Mouse (Mus musculus): Measurements from ENCODE around the gene Foxn3. TPM values are rescaled to one million over a fixed set of nuclear protein-coding genes. Genes with fewer than 3 reads are reported as not detected.

Foxn3 gene
- polyA plus RNA-seq, 1 experiment from 2014 or later: 14.6 TPM

GRCm38 (mm10) chr12:99548419-99548818 is 15.0 kb downstream of the Foxn3 start:
- H3K36me3 ChIP-seq (ENCODE audit: inconsistent target): no peaks in the 10 kb centered on the region

GRCm38 (mm10) chr12:99547295-99547694 is 16.1 kb downstream of the Foxn3 start:
- 94% methylated on average over 6 of the region's 6 CpGs for WGBS (ENCODE audit: missing documents)
- Histone ChIP-seq H3K4me3 (ENCODE audit: inconsistent target) (no peak overlapping the region), H3K27ac (no peak overlapping the region), H3K36me3 (ENCODE audit: inconsistent target) (no peaks in the 10 kb centered on the region), H3K79me2 (ENCODE audit: inconsistent target) (peaks cover 31% of the 10 kb centered on the region)

More at GRCm38 (mm10) chr12:99548419-99548818, 15.0 kb downstream of the Foxn3 start:
- Histone ChIP-seq H3K4me3 (ENCODE audit: inconsistent target) (no peak overlapping the region), H3K27ac (no peak overlapping the region), H3K79me2 (ENCODE audit: inconsistent target) (peaks cover 35% of the 10 kb centered on the region)
- 75% methylated on average over 7 of the region's 7 CpGs for WGBS (ENCODE audit: missing documents)

- no peaks in the 10 kb centered on the region for H3K36me3 ChIP-seq (ENCODE audit: inconsistent target)
- WGBS (ENCODE audit: missing documents): 70% methylated on average over 6 of the region's 6 CpGs
- H3K4me3 ChIP-seq (ENCODE audit: inconsistent target): no peak overlapping the region
- no peak overlapping the region for H3K27ac ChIP-seq
- peaks cover 27% of the 10 kb centered on the region for H3K79me2 ChIP-seq (ENCODE audit: inconsistent target)
Observed at GRCm38 (mm10) chr12:99545270-99545770, 18.1 kb downstream of the Foxn3 start.

GRCm38 (mm10) chr12:99544262-99545128 is 18.9 kb downstream of the Foxn3 start:
- H3K36me3 ChIP-seq (ENCODE audit: inconsistent target): no peaks in the 10 kb centered on the region
- WGBS (ENCODE audit: missing documents): 17% methylated on average over 15 of the region's 15 CpGs
- no peak overlapping the region for H3K4me3 ChIP-seq (ENCODE audit: inconsistent target)
- no peak overlapping the region for H3K27ac ChIP-seq
- H3K79me2 ChIP-seq (ENCODE audit: inconsistent target): peaks cover 19% of the 10 kb centered on the region

GRCm38 (mm10) chr12:99543421-99544195 is 19.8 kb downstream of the Foxn3 start:
- no peak overlapping the region for H3K27ac ChIP-seq
- H3K36me3 ChIP-seq (ENCODE audit: inconsistent target): no peaks in the 10 kb centered on the region
- no peak overlapping the region for H3K4me3 ChIP-seq (ENCODE audit: inconsistent target)
- peaks cover 10% of the 10 kb centered on the region; the same call in 1 of the 2 replicates for H3K79me2 ChIP-seq (ENCODE audit: inconsistent target)
- WGBS (ENCODE audit: missing documents): 86% methylated on average over 7 of the region's 7 CpGs

- 96% methylated on average over 4 of the region's 4 CpGs for WGBS (ENCODE audit: missing documents)
- H3K36me3 ChIP-seq (ENCODE audit: inconsistent target): no peaks in the 10 kb centered on the region
- H3K27ac ChIP-seq: no peak overlapping the region
- no peaks in the 10 kb centered on the region; the same call in 1 of the 2 replicates for H3K79me2 ChIP-seq (ENCODE audit: inconsistent target)
- no peak overlapping the region for H3K4me3 ChIP-seq (ENCODE audit: inconsistent target)
Observed at GRCm38 (mm10) chr12:99540201-99540600, 23.2 kb downstream of the Foxn3 start.

- H3K36me3 ChIP-seq (ENCODE audit: inconsistent target): no peaks in the 10 kb centered on the region
- no peak overlapping the region for H3K4me3 ChIP-seq (ENCODE audit: inconsistent target)
- H3K27ac ChIP-seq: no peak overlapping the region
- H3K79me2 ChIP-seq (ENCODE audit: inconsistent target): no peaks in the 10 kb centered on the region
- 98% methylated on average over 6 of the region's 6 CpGs for WGBS (ENCODE audit: missing documents)
Observed at GRCm38 (mm10) chr12:99537316-99537715, 26.1 kb downstream of the Foxn3 start.

GRCm38 (mm10) chr12:99536426-99536825 is 27.0 kb downstream of the Foxn3 start:
- WGBS (ENCODE audit: missing documents): 96% methylated on average over 5 of the region's 5 CpGs

GRCm38 (mm10) chr12:99532342-99532741 is 31.0 kb downstream of the Foxn3 start:
- no peak overlapping the region for H3K4me3 ChIP-seq (ENCODE audit: inconsistent target)
- H3K27ac ChIP-seq: no peak overlapping the region
- H3K79me2 ChIP-seq (ENCODE audit: inconsistent target): peaks cover 6% of the 10 kb centered on the region; the same call in 1 of the 2 replicates
- WGBS (ENCODE audit: missing documents): 96% methylated on average over 7 of the region's 7 CpGs
- no peaks in the 10 kb centered on the region for H3K36me3 ChIP-seq (ENCODE audit: inconsistent target)

More at GRCm38 (mm10) chr12:99536426-99536825, 27.0 kb downstream of the Foxn3 start:
- no peaks in the 10 kb centered on the region for H3K36me3 ChIP-seq (ENCODE audit: inconsistent target)
- no peak overlapping the region for H3K4me3 ChIP-seq (ENCODE audit: inconsistent target)
- no peaks in the 10 kb centered on the region for H3K79me2 ChIP-seq (ENCODE audit: inconsistent target)
- no peak overlapping the region for H3K27ac ChIP-seq

- H3K79me2 ChIP-seq (ENCODE audit: inconsistent target): peaks cover 6% of the 10 kb centered on the region; the same call in 1 of the 2 replicates
- H3K27ac ChIP-seq: no peak overlapping the region
- no peak overlapping the region for H3K4me3 ChIP-seq (ENCODE audit: inconsistent target)
- H3K36me3 ChIP-seq (ENCODE audit: inconsistent target): no peaks in the 10 kb centered on the region
- 84% methylated on average over 17 of the region's 17 CpGs for WGBS (ENCODE audit: missing documents)
Observed at GRCm38 (mm10) chr12:99529687-99530411, 33.5 kb downstream of the Foxn3 start.

- WGBS (ENCODE audit: missing documents): 89% methylated on average over 5 of the region's 5 CpGs
- Histone ChIP-seq H3K27ac (no peak overlapping the region), H3K79me2 (ENCODE audit: inconsistent target) (peaks cover 6% of the 10 kb centered on the region; the same call in 1 of the 2 replicates), H3K4me3 (ENCODE audit: inconsistent target) (no peak overlapping the region), H3K36me3 (ENCODE audit: inconsistent target) (no peaks in the 10 kb centered on the region)
Observed at GRCm38 (mm10) chr12:99528958-99529357, 34.4 kb downstream of the Foxn3 start.

GRCm38 (mm10) chr12:99527452-99527851 is 35.9 kb downstream of the Foxn3 start:
- 95% methylated on average over 6 of the region's 6 CpGs for WGBS (ENCODE audit: missing documents)
- Histone ChIP-seq H3K79me2 (ENCODE audit: inconsistent target) (peaks cover 6% of the 10 kb centered on the region; the same call in 1 of the 2 replicates), H3K4me3 (ENCODE audit: inconsistent target) (no peak overlapping the region), H3K27ac (no peak overlapping the region), H3K36me3 (ENCODE audit: inconsistent target) (no peaks in the 10 kb centered on the region)

- Histone ChIP-seq H3K79me2 (ENCODE audit: inconsistent target) (peaks cover 6% of the 10 kb centered on the region; the same call in 1 of the 2 replicates), H3K4me3 (ENCODE audit: inconsistent target) (no peak overlapping the region), H3K27ac (no peak overlapping the region), H3K36me3 (ENCODE audit: inconsistent target) (no peaks in the 10 kb centered on the region)
- WGBS (ENCODE audit: missing documents): 66% methylated on average over 9 of the region's 9 CpGs
Observed at GRCm38 (mm10) chr12:99526571-99527140, 36.7 kb downstream of the Foxn3 start.

GRCm38 (mm10) chr12:99522882-99523281 is 40.5 kb downstream of the Foxn3 start:
- H3K36me3 ChIP-seq (ENCODE audit: inconsistent target): no peaks in the 10 kb centered on the region
- WGBS (ENCODE audit: missing documents): 68% methylated on average over 2 of the region's 2 CpGs
- H3K4me3 ChIP-seq (ENCODE audit: inconsistent target): no peak overlapping the region
- peaks cover 5% of the 10 kb centered on the region; the same call in 1 of the 2 replicates for H3K79me2 ChIP-seq (ENCODE audit: inconsistent target)
- no peak overlapping the region for H3K27ac ChIP-seq

Measured in macrophage (primary cell).